ENCODE assay signal across 23 mouse cellular contexts in genomic region chr7:100786078-100786477, GRCm38 (mm10).
DNase-seq lines count a peak whose midpoint lies in the region; ATAC-seq lines count a peak whose summit lies in the region.
"Had no signal": no experiment of that assay in that cellular context is flagged by ENCODE, and none has a peak within 500 bp of the region (broad histone marks: within the 10 kb centered on the region; RNA-seq: fewer than 3 reads in every experiment).

No protein-coding gene starts in this region.

- ATAC-seq in common myeloid progenitor, adult 5-6 weeks (replicated peaks; ENCODE audit: low read depth, poor library complexity, severe bottlenecking): peak; percentile 54
- ATAC-seq in liver, embryonic 12.5 days: peak; percentile 94
- peak; percentile 97 for ATAC-seq in megakaryocyte progenitor cell, adult 5-6 weeks (replicated peaks; ENCODE audit: poor library complexity)
- ATAC-seq: forebrain, embryonic 16.5 days had no signal

- peak; percentile 29 for DNase-seq in MEL-GATA-1-ER (ENCODE audit: extremely low read depth, low read depth)
- DNase-seq in layer of hippocampus, adult 9-11 months: no peak
- DNase-seq in right cerebral cortex, postnatal 25 days: no peak
- no peak for DNase-seq in urinary bladder, adult 18-20 months (ENCODE audit: low spot score in 2 of 2)
- DNase-seq: adrenal gland, postnatal 36 days; cerebellum, adult 2 months; cerebellum, postnatal 36 days; kidney, adult 8-10 months; kidney, postnatal 10 days; lung, adult 18-20 months; lung, postnatal 10 days; midbrain, embryonic 14.5 days; right cerebral cortex, postnatal 14 days; thymus, adult 18-20 months; thymus, postnatal 36 days had no signal

- H3K9me3 ChIP-seq in liver, embryonic 12.5 days (replicated peaks): no peaks in the 10 kb centered on the region
- H3K9me3 ChIP-seq: forebrain, embryonic 10.5 days; heart, embryonic 10.5 days; hindbrain, embryonic 15.5 days; stomach, embryonic 15.5 days had no signal

- no peaks in the 10 kb centered on the region for H3K27me3 ChIP-seq in liver, embryonic 12.5 days (replicated peaks)
- H3K27me3 ChIP-seq: hindbrain, embryonic 15.5 days; stomach, embryonic 15.5 days had no signal

- H3K4me2 ChIP-seq in liver, embryonic 12.5 days: peak overlapping the region; percentile 49
- H3K4me2 ChIP-seq: hindbrain, embryonic 15.5 days; stomach, embryonic 15.5 days had no signal

- 5% methylated on average over 1 of the region's 1 CpGs for WGBS in liver, embryonic 12.5 days (ENCODE audit: insufficient replicate concordance)

- 0 out of 2 replicates have a peak, but pooled peaks cover 4% of the 10 kb centered on the region for H3K36me3 ChIP-seq in liver, embryonic 12.5 days
- H3K36me3 ChIP-seq: heart, embryonic 10.5 days; hindbrain, embryonic 15.5 days; stomach, embryonic 15.5 days had no signal

- peaks cover 47% of the 10 kb centered on the region for H3K4me1 ChIP-seq in liver, embryonic 12.5 days
- H3K4me1 ChIP-seq: heart, embryonic 10.5 days; stomach, embryonic 15.5 days had no signal

- H3K4me3 ChIP-seq in liver, embryonic 12.5 days: no peak overlapping the region
- H3K4me3 ChIP-seq: forebrain, embryonic 10.5 days; heart, embryonic 10.5 days; hindbrain, embryonic 15.5 days; stomach, embryonic 15.5 days had no signal

- peak overlapping the region; percentile 10; the same call in 1 of the 2 replicates for H3K9ac ChIP-seq in liver, embryonic 12.5 days
- H3K9ac ChIP-seq: hindbrain, embryonic 15.5 days; stomach, embryonic 15.5 days had no signal

- H3K27ac ChIP-seq in liver, embryonic 12.5 days: peak overlapping the region; percentile 76
- H3K27ac ChIP-seq: forebrain, embryonic 10.5 days; heart, embryonic 10.5 days; hindbrain, embryonic 15.5 days; stomach, embryonic 15.5 days had no signal
